Mouse (Mus musculus) lung, embryonic 15.5 days (tissue): Measurements from ENCODE around the gene Ube2q2. TPM values are rescaled to one million over a fixed set of nuclear protein-coding genes. Genes with fewer than 3 reads are reported as not detected.
A peak's percentile ranks its signal among the peaks of the same experiment; 100 is the strongest.

Experiments used
- ATAC-seq: fragments of 200-750 bp; cut with Nextera tagmentation; 2 replicates; pipeline ENCODE4 v1.8.0; 2017; ENCODE audit warnings: moderate number of reproducible peaks, borderline replicate concordance; ENCODE audit not compliant: low FRiP score, low TSS enrichment; ENCODE audit errors: extremely low read depth
- H3K27ac ChIP-seq: fragments of 300-500 bp; sonication (generic); 2 replicates; pipeline ENCODE4 v1.5.1; 2015; ENCODE audit warnings: moderate library complexity, mild to moderate bottlenecking, inconsistent platforms
- H3K27me3 ChIP-seq: fragments of 300-500 bp; sonication (generic); 2 replicates; pipeline ENCODE4 v1.6.1; 2015; ENCODE audit warnings: inconsistent platforms
- H3K36me3 ChIP-seq: fragments of 300-500 bp; sonication (generic); 2 replicates; pipeline ENCODE4 v1.6.1; 2015; ENCODE audit warnings: inconsistent platforms
- H3K4me1 ChIP-seq: fragments of 300-500 bp; sonication (generic); 2 replicates; pipeline ENCODE4 v1.6.1; 2015; ENCODE audit warnings: inconsistent platforms
- H3K4me2 ChIP-seq: fragments of 300-500 bp; sonication (generic); 2 replicates; pipeline ENCODE4 v1.6.1; 2015; ENCODE audit warnings: inconsistent platforms, mild to moderate bottlenecking, moderate library complexity
- H3K4me3 ChIP-seq: fragments of 300-500 bp; sonication (generic); 2 replicates; pipeline ENCODE4 v1.5.1; 2015; ENCODE audit warnings: mild to moderate bottlenecking, inconsistent platforms
- H3K9ac ChIP-seq: fragments of 300-500 bp; sonication (generic); 2 replicates; pipeline ENCODE4 v1.6.1; 2015; ENCODE audit warnings: inconsistent platforms
- H3K9me3 ChIP-seq: fragments of 300-500 bp; sonication (generic); 2 replicates; pipeline ENCODE4 v1.6.1; 2016; ENCODE audit warnings: inconsistent platforms
- WGBS: fragments of 180-500 bp; shearing (Covaris S2); methylation state at CpG from one replicate; pipeline ENCODE4 v1.1.7; 2015; 5-methylcytosine and 5-hydroxymethylcytosine counted together
- polyA plus RNA-seq: library from polyadenylated mRNA; unstranded; fragments of >200 nt; fragmentation: Nextera tagmentation; extraction: Ambion mirVana; gene quantifications from 2 replicates; pipeline ENCODE4 v1.2.1, GENCODE M21; 2015

Gene Ube2q2
- polyA plus RNA-seq, 1 experiment from 2014 or later, result 37.4 TPM

DNA sequence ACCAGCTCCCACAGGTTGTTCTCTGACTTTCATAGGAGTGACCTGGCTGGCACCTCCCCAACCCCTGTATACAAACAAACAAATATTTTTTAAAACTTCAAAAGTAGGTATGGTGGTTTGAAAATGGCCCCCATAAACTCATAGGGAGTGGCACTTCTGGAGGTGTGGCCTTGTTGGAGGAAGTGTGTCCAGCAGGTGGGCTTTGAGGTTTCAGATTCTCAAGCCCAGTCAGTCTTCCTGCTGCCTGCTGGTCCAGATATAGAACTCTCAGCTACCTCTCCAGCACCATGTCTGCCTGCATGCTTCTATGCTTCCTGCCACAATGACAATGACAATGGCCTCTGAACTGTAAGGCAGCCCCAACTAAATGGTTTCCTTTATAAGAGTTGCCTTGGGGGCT is 16.8 kb upstream of the Ube2q2 start:
- ATAC-seq, result no peak
- Histone ChIP-seq H3K4me1 (no peaks in the 10 kb centered on the region), H3K9ac (no peak overlapping the region), H3K27ac (no peak overlapping the region), H3K9me3 (no peaks in the 10 kb centered on the region), H3K36me3 (no peaks in the 10 kb centered on the region), H3K4me2 (no peak overlapping the region), H3K4me3 (no peak overlapping the region), H3K27me3 (no peaks in the 10 kb centered on the region)

DNA sequence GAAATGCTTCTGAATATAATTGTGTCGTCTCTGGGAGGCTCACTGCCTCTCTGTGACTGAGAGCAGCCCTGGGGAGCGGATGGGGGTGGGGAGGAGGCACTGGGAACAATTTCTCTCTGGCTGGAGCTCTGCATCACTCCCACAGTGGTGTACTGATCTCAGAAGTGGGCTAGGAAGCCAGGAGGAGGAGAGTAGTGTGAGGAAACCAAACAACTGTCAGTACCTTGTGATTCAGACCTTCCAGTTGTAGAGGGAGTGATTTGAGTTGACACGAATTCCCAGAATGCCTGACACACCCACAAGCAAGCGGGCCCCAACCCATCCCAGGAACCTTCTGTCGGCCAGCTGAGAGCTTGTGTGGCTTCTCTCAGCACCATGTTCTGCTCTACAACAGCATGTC is 12.1 kb upstream of the Ube2q2 start:
- 27% methylated on average over 5 of the region's 5 CpGs for WGBS
- no peak overlapping the region for H3K4me2 ChIP-seq
- ATAC-seq, result no peak

GRCm38 (mm10) chr9:55137112-55137511 is 11.5 kb upstream of the Ube2q2 start:
- no peak for ATAC-seq
- Histone ChIP-seq H3K9ac (no peak overlapping the region), H3K9me3 (no peaks in the 10 kb centered on the region), H3K4me2 (no peak overlapping the region), H3K4me1 (no peaks in the 10 kb centered on the region), H3K27ac (no peak overlapping the region), H3K27me3 (no peaks in the 10 kb centered on the region), H3K36me3 (no peaks in the 10 kb centered on the region), H3K4me3 (no peak overlapping the region)
- 42% methylated on average over 4 of the region's 4 CpGs for WGBS

More for the DNA sequence above, 12.1 kb upstream of the Ube2q2 start:
- Histone ChIP-seq H3K27ac (no peak overlapping the region), H3K36me3 (no peaks in the 10 kb centered on the region), H3K9me3 (no peaks in the 10 kb centered on the region), H3K27me3 (no peaks in the 10 kb centered on the region), H3K4me1 (no peaks in the 10 kb centered on the region), H3K9ac (no peak overlapping the region), H3K4me3 (no peak overlapping the region)

GRCm38 (mm10) chr9:55139958-55140357 is 8.7 kb upstream of the Ube2q2 start:
- 42% methylated on average over 5 of the region's 5 CpGs for WGBS
- Histone ChIP-seq H3K4me3 (no peak overlapping the region), H3K9me3 (no peaks in the 10 kb centered on the region), H3K4me1 (no peaks in the 10 kb centered on the region), H3K27me3 (no peaks in the 10 kb centered on the region), H3K4me2 (no peak overlapping the region), H3K36me3 (no peaks in the 10 kb centered on the region), H3K9ac (no peak overlapping the region), H3K27ac (peak overlapping the region; percentile 40; the same call in 1 of the 2 replicates)
- ATAC-seq, result no peak

GRCm38 (mm10) chr9:55149499-55150278 is 1.0 kb downstream of the Ube2q2 start:
- Histone ChIP-seq H3K36me3 (no peaks in the 10 kb centered on the region), H3K9ac (peak overlapping the region; percentile 85), H3K4me1 (peaks cover 14% of the 10 kb centered on the region), H3K9me3 (no peaks in the 10 kb centered on the region), H3K27ac (peak overlapping the region; percentile 78), H3K4me2 (peak overlapping the region; percentile 85), H3K27me3 (no peaks in the 10 kb centered on the region), H3K4me3 (peak overlapping the region; percentile 98)
- under 1% methylated on average over 92 of the region's 93 CpGs for WGBS
- peak; percentile 74 for ATAC-seq

GRCm38 (mm10) chr9:55150279-55150726 is 1.6 kb downstream of the Ube2q2 start:
- peak overlapping the region; percentile 98 for H3K4me3 ChIP-seq
- 3% methylated on average over 13 of the region's 13 CpGs for WGBS

GRCm38 (mm10) chr9:55151096-55151495 is 2.4 kb downstream of the Ube2q2 start:
- H3K9ac ChIP-seq, result no peak overlapping the region
- H3K4me3 ChIP-seq, result peak overlapping the region; percentile 98
- H3K9me3 ChIP-seq, result no peaks in the 10 kb centered on the region

More at GRCm38 (mm10) chr9:55150279-55150726, 1.6 kb downstream of the Ube2q2 start:
- Histone ChIP-seq H3K4me2 (peak overlapping the region; percentile 85), H3K36me3 (no peaks in the 10 kb centered on the region), H3K4me1 (peaks cover 14% of the 10 kb centered on the region), H3K9me3 (no peaks in the 10 kb centered on the region), H3K27me3 (no peaks in the 10 kb centered on the region), H3K9ac (peak overlapping the region; percentile 85), H3K27ac (no peak overlapping the region)
- no peak for ATAC-seq

GRCm38 (mm10) chr9:55152935-55153334 is 4.3 kb downstream of the Ube2q2 start:
- Histone ChIP-seq H3K27me3 (no peaks in the 10 kb centered on the region), H3K9me3 (no peaks in the 10 kb centered on the region), H3K4me2 (no peak overlapping the region), H3K9ac (no peak overlapping the region), H3K27ac (no peak overlapping the region), H3K4me1 (peaks cover 14% of the 10 kb centered on the region), H3K4me3 (no peak overlapping the region), H3K36me3 (no peaks in the 10 kb centered on the region)
- WGBS, result 73% methylated on average over 5 of the region's 5 CpGs
- no peak for ATAC-seq

More at GRCm38 (mm10) chr9:55151096-55151495, 2.4 kb downstream of the Ube2q2 start:
- Histone ChIP-seq H3K4me1 (peaks cover 14% of the 10 kb centered on the region), H3K4me2 (peak overlapping the region; percentile 85), H3K27ac (no peak overlapping the region), H3K27me3 (no peaks in the 10 kb centered on the region), H3K36me3 (no peaks in the 10 kb centered on the region)
- ATAC-seq, result no peak

- Histone ChIP-seq H3K9me3 (no peaks in the 10 kb centered on the region), H3K4me2 (no peak overlapping the region), H3K36me3 (no peaks in the 10 kb centered on the region), H3K27me3 (no peaks in the 10 kb centered on the region), H3K4me1 (no peaks in the 10 kb centered on the region), H3K9ac (no peak overlapping the region), H3K4me3 (no peak overlapping the region), H3K27ac (no peak overlapping the region)
- 67% methylated on average over 7 of the region's 7 CpGs for WGBS
- no peak for ATAC-seq
Measured at GRCm38 (mm10) chr9:55170655-55171412, 22.2 kb downstream of the Ube2q2 start.

GRCm38 (mm10) chr9:55172195-55172685 is 23.6 kb downstream of the Ube2q2 start:
- no peak overlapping the region for H3K27ac ChIP-seq
- no peak overlapping the region for H3K4me3 ChIP-seq
- no peaks in the 10 kb centered on the region for H3K27me3 ChIP-seq
- no peak overlapping the region for H3K9ac ChIP-seq
- 97% methylated on average over 1 of the region's 1 CpGs for WGBS
- no peak for ATAC-seq
- no peaks in the 10 kb centered on the region for H3K36me3 ChIP-seq
- H3K9me3 ChIP-seq, result no peaks in the 10 kb centered on the region
- no peak overlapping the region for H3K4me2 ChIP-seq
- H3K4me1 ChIP-seq, result no peaks in the 10 kb centered on the region

DNA sequence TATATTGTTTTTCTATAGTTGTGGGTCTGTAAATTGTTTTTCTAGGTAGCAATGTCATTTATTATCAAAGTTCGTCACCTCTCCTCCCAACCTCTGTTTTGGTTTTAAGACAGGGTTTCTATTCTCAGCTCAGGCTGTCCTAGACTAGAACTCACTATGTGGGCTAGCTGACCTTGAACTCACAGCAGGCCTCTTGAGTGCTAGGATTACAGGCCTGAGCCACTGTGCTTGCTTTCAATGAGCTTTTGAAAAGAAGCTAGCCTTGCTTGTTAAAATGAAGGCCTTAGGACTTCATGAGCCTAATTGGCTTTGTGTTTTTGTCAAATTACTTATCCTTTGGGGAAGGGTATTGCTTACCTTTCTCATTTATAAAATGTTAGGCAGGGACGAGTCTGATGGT is 25.6 kb downstream of the Ube2q2 start:
- H3K4me1 ChIP-seq, result no peaks in the 10 kb centered on the region
- H3K4me2 ChIP-seq, result no peak overlapping the region
- no peak overlapping the region for H3K27ac ChIP-seq
- WGBS, result 80% methylated on average over 2 of the region's 2 CpGs
- no peak overlapping the region for H3K9ac ChIP-seq
- no peak for ATAC-seq
- H3K9me3 ChIP-seq, result no peaks in the 10 kb centered on the region
- no peak overlapping the region for H3K4me3 ChIP-seq
- no peaks in the 10 kb centered on the region for H3K36me3 ChIP-seq
- no peaks in the 10 kb centered on the region for H3K27me3 ChIP-seq

- 91% methylated on average over 3 of the region's 3 CpGs for WGBS
- Histone ChIP-seq H3K4me2 (no peak overlapping the region), H3K4me3 (no peak overlapping the region), H3K4me1 (no peaks in the 10 kb centered on the region), H3K36me3 (peaks cover 5% of the 10 kb centered on the region; the same call in 1 of the 2 replicates), H3K9me3 (no peaks in the 10 kb centered on the region), H3K9ac (no peak overlapping the region), H3K27me3 (no peaks in the 10 kb centered on the region), H3K27ac (no peak overlapping the region)
- ATAC-seq, result no peak
Measured at GRCm38 (mm10) chr9:55195876-55196275, 47.2 kb downstream of the Ube2q2 start.
